Mouse (Mus musculus) liver, embryonic 11.5 days (tissue): ENCODE data around the gene B830017H08Rik. TPM values are rescaled to one million over a fixed set of nuclear protein-coding genes. Genes with fewer than 3 reads are reported as not detected.

ENCODE experiments used
- ATAC-seq: fragments of 200-750 bp; cut with Nextera tagmentation; replicated peaks from 2 replicates; pipeline ENCODE4 v1.8.0; 2017; ENCODE audit warnings: moderate number of reproducible peaks, mild to moderate bottlenecking, moderate TSS enrichment, moderate library complexity; ENCODE audit not compliant: low FRiP score
- DNase-seq: peaks from one replicate; pipeline ENCODE4 v3.0.0-alpha.2; 2017; ENCODE audit warnings: low spot score
- H3K27ac ChIP-seq: fragments of 300-500 bp; sonication (generic); 2 replicates; pipeline ENCODE4 v1.5.1; 2014; ENCODE audit warnings: mild to moderate bottlenecking, low read depth, low read length, control low read depth
- H3K27me3 ChIP-seq: fragments of 300-500 bp; sonication (generic); replicated peaks from 2 replicates; pipeline ENCODE4 v1.6.1; 2014; ENCODE audit warnings: low read length, mixed read lengths; ENCODE audit not compliant: control insufficient read depth, insufficient read depth
- H3K36me3 ChIP-seq: fragments of 300-500 bp; sonication (generic); 2 replicates; pipeline ENCODE4 v1.6.1; 2014; ENCODE audit warnings: mild to moderate bottlenecking, low read length, moderate library complexity, mixed read lengths; ENCODE audit not compliant: control insufficient read depth, insufficient read depth
- H3K4me1 ChIP-seq: fragments of 300-500 bp; sonication (generic); replicated peaks from 2 replicates; pipeline ENCODE4 v1.6.1; 2014; ENCODE audit warnings: low read length, mixed read lengths; ENCODE audit not compliant: control insufficient read depth, insufficient read depth
- H3K4me2 ChIP-seq: fragments of 300-500 bp; sonication (generic); 2 replicates; pipeline ENCODE4 v1.6.1; 2014; ENCODE audit warnings: mild to moderate bottlenecking, control low read depth, moderate library complexity
- H3K4me3 ChIP-seq: fragments of 300-500 bp; sonication (generic); 2 replicates; pipeline ENCODE4 v1.5.1; 2014; ENCODE audit warnings: low read depth, low read length, control low read depth
- H3K9ac ChIP-seq: fragments of 300-500 bp; sonication (generic); 2 replicates; pipeline ENCODE4 v1.6.1; 2014; ENCODE audit warnings: low read depth, low read length, control low read depth
- H3K9me3 ChIP-seq: fragments of 300-500 bp; sonication (generic); 2 replicates; pipeline ENCODE4 v1.6.1; 2016; ENCODE audit warnings: low read length, inconsistent platforms, mixed read lengths; ENCODE audit not compliant: control insufficient read depth
- WGBS: fragments of 180-500 bp; shearing (Covaris S2); extraction: QIAGEN DNeasy Blood & Tissue Kit; methylation state at CpG from one replicate; pipeline ENCODE4 v1.1.7; 2014; 5-methylcytosine and 5-hydroxymethylcytosine counted together
- polyA plus RNA-seq: library from polyadenylated mRNA; unstranded; fragments of >200 nt; fragmentation: Nextera tagmentation; extraction: Ambion mirVana; gene quantifications from 2 replicates; pipeline ENCODE4 v1.2.1, GENCODE M21; 2014

The B830017H08Rik gene
- polyA plus RNA-seq, 1 experiment from 2014 or later, result not detected

- 51% methylated on average over 13 of the region's 13 CpGs for WGBS
- peaks cover 2% of the 10 kb centered on the region; the same call in 1 of the 2 replicates for H3K4me1 ChIP-seq
- DNase-seq, result no peak
Observed at GRCm38 (mm10) chr16:17835481-17835880, 2.6 kb downstream of the B830017H08Rik start.

GRCm38 (mm10) chr16:17838051-17838450, 5.1 kb downstream of the B830017H08Rik start, which contains the start of gene Car15:
Car15 (minus strand) TSS chr16:17838364.
- WGBS, result 78% methylated on average over 6 of the region's 6 CpGs
- DNase-seq (no peak), ATAC-seq (no peak)
- Histone ChIP-seq H3K27ac (no peak within 1 kb of the TSS), H3K4me1 (peaks cover 2% of the 10 kb centered on the region; the same call in 1 of the 2 replicates), H3K4me2 (no peak within 1 kb of the TSS), H3K36me3 (peaks cover 13% of the 10 kb centered on the region), H3K27me3 (peaks cover 46% of the 10 kb centered on the region), H3K9me3 (no peaks in the 10 kb centered on the region), H3K9ac (no peak within 1 kb of the TSS), H3K4me3 (no peak within 1 kb of the TSS)

More at GRCm38 (mm10) chr16:17835481-17835880, 2.6 kb downstream of the B830017H08Rik start:
- Histone ChIP-seq H3K4me3 (no peak overlapping the region), H3K27ac (no peak overlapping the region), H3K9me3 (no peaks in the 10 kb centered on the region), H3K27me3 (peaks cover 72% of the 10 kb centered on the region), H3K4me2 (no peak overlapping the region), H3K9ac (no peak overlapping the region), H3K36me3 (no peaks in the 10 kb centered on the region)
- ATAC-seq, result no peak

- no peaks in the 10 kb centered on the region for H3K4me1 ChIP-seq
- no peak overlapping the region for H3K4me2 ChIP-seq
- no peak overlapping the region for H3K27ac ChIP-seq
- peaks cover 25% of the 10 kb centered on the region for H3K36me3 ChIP-seq
- WGBS, result 81% methylated on average over 4 of the region's 4 CpGs
- ATAC-seq (no peak), DNase-seq (no peak)
- H3K4me3 ChIP-seq, result no peak overlapping the region
- H3K9me3 ChIP-seq, result no peaks in the 10 kb centered on the region
- peaks cover 27% of the 10 kb centered on the region for H3K27me3 ChIP-seq
- no peak overlapping the region for H3K9ac ChIP-seq
Observed at GRCm38 (mm10) chr16:17839976-17840375, 7.1 kb downstream of the B830017H08Rik start.

GRCm38 (mm10) chr16:17842437-17842836, 9.5 kb downstream of the B830017H08Rik start:
- WGBS, result 88% methylated on average over 7 of the region's 7 CpGs
- ATAC-seq (no peak), DNase-seq (no peak)
- Histone ChIP-seq H3K9me3 (no peaks in the 10 kb centered on the region), H3K4me1 (no peaks in the 10 kb centered on the region), H3K27me3 (peaks cover 4% of the 10 kb centered on the region; the same call in 1 of the 2 replicates), H3K36me3 (peaks cover 38% of the 10 kb centered on the region), H3K4me3 (no peak overlapping the region), H3K4me2 (no peak overlapping the region), H3K27ac (no peak overlapping the region), H3K9ac (no peak overlapping the region)

GRCm38 (mm10) chr16:17843701-17844365, 10.9 kb downstream of the B830017H08Rik start:
- no peak overlapping the region for H3K4me3 ChIP-seq
- WGBS, result 89% methylated on average over 10 of the region's 10 CpGs
- H3K9ac ChIP-seq, result no peak overlapping the region
- ATAC-seq (no peak), DNase-seq (no peak)
- H3K4me1 ChIP-seq, result no peaks in the 10 kb centered on the region
- no peak overlapping the region for H3K4me2 ChIP-seq
- H3K9me3 ChIP-seq, result no peaks in the 10 kb centered on the region
- no peaks in the 10 kb centered on the region for H3K27me3 ChIP-seq
- H3K27ac ChIP-seq, result no peak overlapping the region
- peaks cover 45% of the 10 kb centered on the region for H3K36me3 ChIP-seq

- H3K4me2 ChIP-seq, result no peak overlapping the region
- H3K9me3 ChIP-seq, result no peaks in the 10 kb centered on the region
- no peaks in the 10 kb centered on the region for H3K27me3 ChIP-seq
- peaks cover 47% of the 10 kb centered on the region for H3K36me3 ChIP-seq
- no peak for ATAC-seq
- WGBS, result 87% methylated on average over 6 of the region's 6 CpGs
- no peak overlapping the region for H3K9ac ChIP-seq
- no peak overlapping the region for H3K27ac ChIP-seq
- no peaks in the 10 kb centered on the region for H3K4me1 ChIP-seq
- no peak for DNase-seq
- H3K4me3 ChIP-seq, result no peak overlapping the region
Observed at GRCm38 (mm10) chr16:17848431-17848830, 15.5 kb downstream of the B830017H08Rik start.

GRCm38 (mm10) chr16:17848928-17849327, 16.0 kb downstream of the B830017H08Rik start:
- peaks cover 42% of the 10 kb centered on the region for H3K36me3 ChIP-seq
- 29% methylated on average over 1 of the region's 1 CpGs for WGBS
- H3K9ac ChIP-seq, result no peak overlapping the region
- no peak overlapping the region for H3K27ac ChIP-seq
- no peak for DNase-seq
- no peaks in the 10 kb centered on the region for H3K9me3 ChIP-seq
- H3K27me3 ChIP-seq, result no peaks in the 10 kb centered on the region
- H3K4me3 ChIP-seq, result no peak overlapping the region
- no peaks in the 10 kb centered on the region for H3K4me1 ChIP-seq
- no peak for ATAC-seq
- H3K4me2 ChIP-seq, result no peak overlapping the region

GRCm38 (mm10) chr16:17849486-17849885, 16.6 kb downstream of the B830017H08Rik start:
- H3K9ac ChIP-seq, result no peak overlapping the region
- WGBS, result 80% methylated on average over 6 of the region's 6 CpGs
- H3K36me3 ChIP-seq, result peaks cover 43% of the 10 kb centered on the region
- no peaks in the 10 kb centered on the region for H3K9me3 ChIP-seq
- no peak overlapping the region for H3K4me2 ChIP-seq
- DNase-seq (no peak), ATAC-seq (no peak)
- H3K27me3 ChIP-seq, result no peaks in the 10 kb centered on the region
- no peak overlapping the region for H3K4me3 ChIP-seq
- H3K4me1 ChIP-seq, result no peaks in the 10 kb centered on the region
- H3K27ac ChIP-seq, result no peak overlapping the region

GRCm38 (mm10) chr16:17851331-17851730, 18.4 kb downstream of the B830017H08Rik start:
- peaks cover 39% of the 10 kb centered on the region for H3K36me3 ChIP-seq
- no peak overlapping the region for H3K4me3 ChIP-seq
- ATAC-seq (no peak), DNase-seq (no peak)
- H3K27me3 ChIP-seq, result no peaks in the 10 kb centered on the region
- no peak overlapping the region for H3K27ac ChIP-seq
- no peak overlapping the region for H3K4me2 ChIP-seq
- no peak overlapping the region for H3K9ac ChIP-seq
- H3K4me1 ChIP-seq, result no peaks in the 10 kb centered on the region
- 96% methylated on average over 5 of the region's 5 CpGs for WGBS
- H3K9me3 ChIP-seq, result no peaks in the 10 kb centered on the region
